Mouse (Mus musculus) ovary, postnatal 36 days (tissue): Measurements from ENCODE around the gene Guca2a.

Experiments
- DNase-seq: peaks from one replicate; pipeline ENCODE4 v3.0.0; 2022; ENCODE audit warnings: low spot score, mixed read lengths

The Guca2a gene

GRCm38 (mm10) chr4:119642666-119643065 lies 5.2 kb downstream of the Guca2a start:
- DNase-seq = no peak

GRCm38 (mm10) chr4:119657011-119657410 lies 19.5 kb downstream of the Guca2a start:
- DNase-seq = no peak

- DNase-seq = no peak
Observed at GRCm38 (mm10) chr4:119658246-119658645, 20.7 kb downstream of the Guca2a start.

DNA sequence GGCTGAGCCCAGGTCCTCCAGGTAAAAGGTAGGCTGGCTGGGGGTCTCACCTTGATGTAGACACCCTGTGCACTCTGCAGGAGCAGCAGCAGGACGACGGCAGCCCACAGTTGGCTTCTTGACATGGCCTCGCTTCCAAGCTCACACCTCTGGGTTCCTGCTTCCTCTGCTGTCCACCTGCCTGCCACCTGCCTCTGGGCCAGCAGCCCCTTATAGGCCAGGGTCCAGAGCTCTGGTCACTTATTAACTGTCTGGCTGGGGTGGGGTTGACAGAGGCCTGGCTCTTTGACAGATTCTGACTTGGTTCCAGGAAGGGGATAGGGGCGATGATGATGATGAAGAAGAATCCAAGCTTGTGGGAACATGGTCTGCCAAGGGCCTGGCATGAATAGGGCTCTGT lies 21.2 kb downstream of the Guca2a start, which contains the start of gene Guca2b:
TSS of gene Guca2b (minus strand) at position 224 of the 400 bp plus-strand sequence.
- DNase-seq = no peak

GRCm38 (mm10) chr4:119660007-119660406 lies 22.5 kb downstream of the Guca2a start:
- DNase-seq = no peak

DNA sequence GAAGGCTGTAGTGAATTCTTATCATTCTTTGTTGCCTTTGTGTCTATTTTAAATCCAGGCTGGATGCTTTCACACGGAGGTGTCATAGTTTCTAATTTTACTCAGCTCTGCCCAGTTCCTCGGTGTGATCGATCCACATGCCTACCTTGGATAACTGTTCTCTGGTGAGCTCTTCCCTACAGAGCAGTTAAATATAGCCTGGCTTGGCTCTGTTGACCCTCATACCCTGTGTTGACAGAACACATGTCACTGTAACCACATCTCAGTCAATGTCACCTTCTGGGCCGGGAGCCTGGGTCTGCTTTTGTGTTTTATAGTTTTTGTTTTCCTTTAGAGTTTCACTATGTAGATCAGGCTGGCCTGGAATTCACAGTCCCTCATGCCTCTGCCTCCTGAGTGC lies 24.6 kb downstream of the Guca2a start:
- no peak for DNase-seq

DNA sequence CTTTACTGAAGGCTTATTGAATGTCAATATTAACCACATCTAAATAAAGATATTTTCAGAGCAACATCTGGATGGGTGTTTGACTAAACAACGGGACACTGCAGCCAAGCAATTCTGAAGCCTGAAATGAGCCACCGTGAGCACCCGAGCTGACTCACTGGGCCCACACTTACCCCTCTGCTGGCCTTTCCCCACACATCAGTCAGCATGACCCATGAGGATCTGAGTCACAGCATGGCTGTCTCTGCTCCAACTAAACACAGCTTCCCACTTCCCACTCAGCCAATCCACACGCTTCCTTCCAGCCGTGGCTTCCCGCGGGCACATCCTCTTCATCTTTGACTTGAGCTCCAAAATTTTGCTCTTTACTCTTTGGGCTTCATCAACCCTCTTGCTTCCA lies 25.5 kb downstream of the Guca2a start:
- no peak for DNase-seq

- no peak for DNase-seq
Observed at GRCm38 (mm10) chr4:119663409-119664095, 26.0 kb downstream of the Guca2a start.

DNA sequence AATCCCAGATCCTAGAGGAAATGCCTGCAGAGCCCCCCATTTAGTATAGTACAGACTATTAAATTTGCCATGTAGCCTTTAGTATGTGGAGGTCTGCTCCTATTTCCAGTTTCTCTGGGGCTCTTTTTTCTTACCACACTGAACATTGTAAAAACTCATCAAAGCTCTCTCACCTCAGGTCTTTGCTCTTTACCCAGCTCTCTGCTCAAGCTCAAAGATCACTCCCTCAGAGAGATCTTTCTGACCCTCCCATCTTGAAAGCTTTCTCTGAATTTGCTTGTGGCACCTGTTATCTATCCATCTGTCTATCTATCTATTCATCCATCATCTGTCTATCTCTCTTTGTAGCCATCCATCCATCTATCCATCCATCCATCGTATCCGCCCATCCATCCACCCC lies 27.7 kb downstream of the Guca2a start:
- no peak for DNase-seq

- DNase-seq = no peak
Observed at GRCm38 (mm10) chr4:119666116-119666515, 28.6 kb downstream of the Guca2a start.

- no peak for DNase-seq
Observed at GRCm38 (mm10) chr4:119667454-119667853, 29.9 kb downstream of the Guca2a start.

DNA sequence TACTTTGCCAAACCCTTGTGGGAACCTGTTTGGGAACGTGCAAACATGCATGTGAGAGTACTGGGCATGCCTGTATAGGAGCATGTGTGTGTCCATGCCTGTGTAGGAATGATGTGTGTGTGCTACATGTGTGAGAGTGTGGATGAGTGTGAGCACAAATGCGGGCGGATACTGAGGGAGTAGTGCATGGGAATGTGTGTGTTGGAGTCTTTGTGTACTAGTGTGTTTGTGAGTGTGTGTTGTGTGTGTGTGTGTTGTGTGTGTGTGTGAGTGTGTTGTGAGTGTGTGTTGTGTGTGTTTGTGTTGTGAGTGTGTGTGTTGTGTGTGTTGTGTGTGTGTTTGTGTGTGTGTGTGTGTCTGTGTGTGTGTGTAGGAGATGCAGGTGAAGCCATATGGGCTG lies 30.7 kb downstream of the Guca2a start:
- DNase-seq = no peak

DNA sequence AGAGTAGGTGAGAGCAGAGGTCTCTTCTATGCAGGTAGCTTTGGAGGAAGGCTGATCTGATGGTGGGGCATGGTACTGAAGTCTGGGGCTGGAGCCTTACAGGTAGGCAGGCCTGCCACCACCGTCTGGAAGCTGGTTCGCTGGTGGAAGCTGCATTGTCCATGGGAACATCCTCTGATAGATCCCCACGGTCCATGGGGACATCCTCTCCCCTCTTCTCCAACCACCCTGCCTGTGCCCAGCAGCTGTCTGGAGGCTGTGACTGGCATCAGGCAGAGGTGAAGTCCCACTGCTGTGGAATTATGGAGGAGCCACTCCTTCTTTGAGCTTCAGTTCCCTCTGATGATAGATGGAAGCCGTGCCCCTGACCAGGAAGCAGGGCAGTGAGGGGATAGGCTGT lies 31.1 kb downstream of the Guca2a start:
- DNase-seq = no peak

DNA sequence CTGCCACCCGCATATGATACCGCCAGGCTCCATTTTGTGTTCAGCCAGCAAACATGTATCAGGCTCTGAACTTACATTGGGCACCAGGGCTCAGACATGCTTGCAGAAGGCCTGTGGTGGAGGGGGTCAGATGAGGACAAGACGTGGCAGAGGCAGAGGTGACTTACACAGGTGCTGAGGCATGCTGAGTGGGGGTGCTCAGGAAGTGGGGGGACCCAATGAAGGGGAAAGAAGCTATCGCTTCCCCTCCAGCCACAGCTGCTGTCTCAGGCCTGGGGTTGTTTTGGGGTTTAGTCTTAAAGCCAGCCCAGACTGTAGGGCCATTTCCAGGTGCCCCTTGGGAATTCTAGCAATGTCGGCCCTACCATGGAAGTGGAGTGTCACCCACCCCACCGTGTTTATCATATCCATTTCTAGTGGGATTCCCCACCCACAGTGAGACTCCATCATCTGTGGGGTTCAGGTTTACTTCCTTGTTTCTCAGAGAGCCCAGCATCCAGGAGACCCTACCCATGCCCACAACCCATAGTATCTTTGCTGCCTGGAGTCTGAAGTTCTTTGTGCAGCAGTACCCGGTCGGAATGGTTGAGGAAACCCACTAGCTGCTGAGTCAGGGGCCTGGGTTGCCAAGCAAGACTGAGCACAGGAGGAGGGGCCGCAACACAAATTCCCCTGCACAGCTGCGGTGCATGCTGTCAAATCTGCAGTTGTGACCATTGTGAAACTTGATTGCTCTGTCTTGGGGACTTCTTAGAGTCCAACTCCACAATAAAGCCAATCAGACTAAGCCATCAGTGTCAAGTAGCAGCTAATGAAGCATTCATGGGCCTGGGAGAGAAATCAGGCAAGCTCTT lies 32.1 kb downstream of the Guca2a start:
- DNase-seq = no peak

GRCm38 (mm10) chr4:119670210-119670555 lies 32.7 kb downstream of the Guca2a start:
- DNase-seq = no peak

- DNase-seq = no peak
Observed at GRCm38 (mm10) chr4:119670736-119671135, 33.2 kb downstream of the Guca2a start.

DNA sequence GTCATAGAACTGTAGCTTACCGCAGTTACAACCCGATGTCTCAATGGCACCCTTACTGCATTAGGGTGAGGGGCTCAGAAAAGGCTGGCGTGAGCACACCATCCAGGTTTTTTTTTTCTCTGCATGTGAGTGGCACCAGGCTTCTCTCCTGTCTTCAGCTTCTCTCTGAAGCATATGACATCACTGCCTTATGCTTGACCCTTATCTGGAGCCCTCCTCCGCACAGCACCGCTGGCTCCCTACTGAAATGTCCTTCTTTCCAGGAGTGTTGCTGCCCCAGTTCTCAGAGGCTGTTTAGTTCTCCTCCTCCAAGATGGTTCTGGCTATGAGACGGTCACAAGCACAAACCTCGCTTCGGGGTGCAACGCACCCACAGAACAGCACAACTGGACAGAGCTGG lies 33.7 kb downstream of the Guca2a start:
- no peak for DNase-seq

- no peak for DNase-seq
Observed at GRCm38 (mm10) chr4:119672685-119673084, 35.2 kb downstream of the Guca2a start.

- DNase-seq = no peak
Observed at GRCm38 (mm10) chr4:119682596-119682995, 45.1 kb downstream of the Guca2a start.

- no peak for DNase-seq
Observed at GRCm38 (mm10) chr4:119685746-119686145, 48.2 kb downstream of the Guca2a start.
